Mouse (Mus musculus): ENCODE measurements around the gene Bcl9.

- TF ChIP-seq CTCF (IDR thresholded peaks at IDR 0.05; ENCODE audit: borderline replicate concordance, insufficient read depth, low read depth, low read length): peak; percentile 11; the same call in 1 of the 2 replicates
- no peak for TF ChIP-seq POLR2A (IDR thresholded peaks at IDR 0.05; ENCODE audit: borderline replicate concordance, insufficient read depth, low read length)
Measured at GRCm38 (mm10) chr3:97299885-97300284, 2.2 kb upstream of the Bcl9 start.

Measured in cerebellum, adult 2 months (tissue).